Mouse (Mus musculus) forebrain, embryonic 16.5 days (tissue): ENCODE measurements around the gene Tmem163. TPM values are rescaled to one million over a fixed set of nuclear protein-coding genes. Genes with fewer than 3 reads are reported as not detected.

Source experiments
- ATAC-seq: fragments of 200-750 bp; cut with Nextera tagmentation; 2 replicates; pipeline ENCODE4 v1.8.0; 2017; ENCODE audit warnings: mild to moderate bottlenecking, moderate library complexity
- H3K27ac ChIP-seq: fragments of 300-500 bp; sonication (generic); 2 replicates; pipeline ENCODE4 v1.5.1; 2014; ENCODE audit warnings: low read length, control low read depth
- H3K27me3 ChIP-seq: fragments of 300-500 bp; sonication (generic); replicated peaks from 2 replicates; pipeline ENCODE4 v1.6.1; 2014; ENCODE audit warnings: low read length; ENCODE audit not compliant: control insufficient read depth, insufficient read depth
- H3K36me3 ChIP-seq: fragments of 300-500 bp; sonication (generic); 2 replicates; pipeline ENCODE4 v1.6.1; 2014; ENCODE audit not compliant: control insufficient read depth, insufficient read depth
- H3K4me1 ChIP-seq: fragments of 300-500 bp; sonication (generic); replicated peaks from 2 replicates; pipeline ENCODE4 v1.6.1; 2014; ENCODE audit warnings: low read length; ENCODE audit not compliant: control insufficient read depth, insufficient read depth
- H3K4me2 ChIP-seq: fragments of 300-500 bp; sonication (generic); 2 replicates; pipeline ENCODE4 v1.6.1; 2014; ENCODE audit warnings: mild to moderate bottlenecking, low read length, control low read depth
- H3K4me3 ChIP-seq: fragments of 300-500 bp; sonication (generic); replicated peaks from 2 replicates; pipeline ENCODE4 v1.5.1; 2014; ENCODE audit warnings: mild to moderate bottlenecking, low read length, control low read depth
- H3K9ac ChIP-seq: fragments of 300-500 bp; sonication (generic); replicated peaks from 2 replicates; pipeline ENCODE4 v1.6.1; 2014; ENCODE audit warnings: low read depth, low read length, control low read depth
- H3K9me3 ChIP-seq: fragments of 300-500 bp; sonication (generic); 2 replicates; pipeline ENCODE4 v1.6.1; 2016; ENCODE audit warnings: low read length; ENCODE audit not compliant: control insufficient read depth
- WGBS: fragments of 180-500 bp; shearing (Covaris S2); extraction: QIAGEN DNeasy Blood & Tissue Kit; methylation state at CpG from one replicate; pipeline ENCODE4 v1.1.7; 2014; 5-methylcytosine and 5-hydroxymethylcytosine counted together
- polyA plus RNA-seq: library from polyadenylated mRNA; unstranded; fragments of >200 nt; fragmentation: Nextera tagmentation; extraction: Ambion mirVana; gene quantifications from 2 replicates; pipeline ENCODE4 v1.2.1, GENCODE M21; 2015

Gene Tmem163
- polyA plus RNA-seq, 1 experiment from 2014 or later = 23.1 TPM

GRCm38 (mm10) chr1:127555822-127556485 is 123.4 kb downstream of the Tmem163 start:
- Histone ChIP-seq H3K36me3 (0 out of 2 replicates have a peak, but pooled peaks cover 2% of the 10 kb centered on the region), H3K27ac (peak overlapping the region; percentile 29), H3K9ac (no peak overlapping the region), H3K9me3 (0 out of 2 replicates have a peak, but pooled peaks cover 3% of the 10 kb centered on the region), H3K4me1 (0 out of 2 replicates have a peak, but pooled peaks cover 2% of the 10 kb centered on the region), H3K27me3 (no peaks in the 10 kb centered on the region), H3K4me2 (no peak overlapping the region), H3K4me3 (no peak overlapping the region)
- ATAC-seq = peak; percentile 85
- 41% methylated on average over 6 of the region's 6 CpGs for WGBS

DNA sequence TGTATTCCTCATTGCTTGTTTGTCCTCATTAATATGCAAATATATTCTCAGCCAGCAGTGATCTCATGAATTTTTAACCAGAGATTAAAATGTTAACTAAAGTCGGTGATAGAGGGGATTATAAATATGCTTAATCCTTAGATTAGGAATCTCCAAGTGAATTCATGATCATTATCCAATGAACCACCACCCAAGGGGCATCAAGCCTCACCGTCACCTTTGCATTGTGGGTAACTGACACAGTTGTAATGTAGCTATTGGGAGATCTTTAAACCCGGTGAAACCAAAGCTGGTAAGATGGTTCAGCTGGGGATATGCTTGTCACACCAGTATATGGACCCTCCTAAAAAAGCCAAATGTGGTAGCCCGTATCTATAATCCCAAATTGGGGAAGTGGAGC is 131.3 kb downstream of the Tmem163 start:
- Histone ChIP-seq H3K4me3 (no peak overlapping the region), H3K4me2 (no peak overlapping the region), H3K27me3 (no peaks in the 10 kb centered on the region), H3K4me1 (no peaks in the 10 kb centered on the region), H3K27ac (no peak overlapping the region), H3K9ac (no peak overlapping the region), H3K9me3 (no peaks in the 10 kb centered on the region), H3K36me3 (no peaks in the 10 kb centered on the region)
- ATAC-seq = peak; percentile 20; the same call in 1 of the 2 replicates
- WGBS = 30% methylated on average over 4 of the region's 4 CpGs

GRCm38 (mm10) chr1:127542756-127543155 is 136.6 kb downstream of the Tmem163 start:
- no peak overlapping the region for H3K27ac ChIP-seq
- peaks cover 4% of the 10 kb centered on the region; the same call in 1 of the 2 replicates for H3K27me3 ChIP-seq
- 11% methylated on average over 1 of the region's 1 CpGs for WGBS
- H3K4me2 ChIP-seq = no peak overlapping the region
- H3K4me3 ChIP-seq = no peak overlapping the region
- H3K9ac ChIP-seq = no peak overlapping the region
- H3K9me3 ChIP-seq = no peaks in the 10 kb centered on the region
- peaks cover 1% of the 10 kb centered on the region for H3K4me1 ChIP-seq
- no peaks in the 10 kb centered on the region for H3K36me3 ChIP-seq
- ATAC-seq = no peak

DNA sequence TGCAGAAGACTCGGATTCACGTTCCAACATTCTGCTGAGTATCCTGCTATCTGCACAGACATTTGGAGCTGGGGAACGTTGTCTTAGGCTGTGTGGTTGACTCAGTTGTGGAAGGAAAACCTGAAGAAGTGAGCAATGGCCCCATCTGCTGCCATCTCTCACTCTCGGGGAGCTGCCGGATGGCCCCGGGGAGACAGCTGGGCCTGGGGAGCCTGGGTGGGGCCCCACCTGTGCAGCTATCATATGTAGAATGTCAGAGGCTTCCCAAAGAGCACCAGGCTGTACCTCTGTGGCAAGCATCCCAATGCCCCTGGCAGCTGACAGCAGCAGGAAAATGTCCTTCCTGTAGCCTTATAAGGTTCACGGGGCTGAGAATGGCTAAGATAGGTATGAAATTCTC is 137.4 kb downstream of the Tmem163 start:
- ATAC-seq = no peak
- no peak overlapping the region for H3K4me2 ChIP-seq
- H3K36me3 ChIP-seq = no peaks in the 10 kb centered on the region
- H3K4me1 ChIP-seq = peaks cover 10% of the 10 kb centered on the region
- WGBS = 68% methylated on average over 7 of the region's 7 CpGs
- peaks cover 4% of the 10 kb centered on the region; the same call in 1 of the 2 replicates for H3K27me3 ChIP-seq
- H3K9ac ChIP-seq = no peak overlapping the region
- H3K4me3 ChIP-seq = no peak overlapping the region
- H3K27ac ChIP-seq = no peak overlapping the region
- no peaks in the 10 kb centered on the region for H3K9me3 ChIP-seq

DNA sequence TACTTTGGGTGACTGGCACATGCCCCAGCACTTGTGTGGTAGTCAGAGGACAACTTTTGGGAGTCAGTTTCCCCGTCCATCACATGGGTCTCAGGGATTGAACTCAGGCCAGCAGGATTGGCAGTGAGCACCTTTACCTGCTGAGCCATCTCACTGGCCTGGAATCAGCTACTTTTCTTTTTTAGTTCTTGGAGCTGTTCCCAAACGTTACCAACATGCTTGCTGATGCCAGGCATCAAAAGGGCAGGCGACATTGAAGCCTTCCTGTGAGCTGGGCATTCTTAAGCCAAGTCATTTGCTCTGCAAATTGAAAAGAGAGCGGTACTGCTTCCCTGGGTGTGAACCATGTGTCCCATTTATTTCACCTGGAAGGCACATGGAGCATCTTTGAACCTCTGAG is 137.8 kb downstream of the Tmem163 start:
- 67% methylated on average over 4 of the region's 4 CpGs for WGBS
- H3K9me3 ChIP-seq = no peaks in the 10 kb centered on the region
- H3K4me3 ChIP-seq = no peak overlapping the region
- peaks cover 14% of the 10 kb centered on the region for H3K4me1 ChIP-seq
- no peak overlapping the region for H3K9ac ChIP-seq
- no peak for ATAC-seq
- H3K36me3 ChIP-seq = no peaks in the 10 kb centered on the region
- H3K4me2 ChIP-seq = no peak overlapping the region
- H3K27ac ChIP-seq = no peak overlapping the region
- peaks cover 4% of the 10 kb centered on the region; the same call in 1 of the 2 replicates for H3K27me3 ChIP-seq

DNA sequence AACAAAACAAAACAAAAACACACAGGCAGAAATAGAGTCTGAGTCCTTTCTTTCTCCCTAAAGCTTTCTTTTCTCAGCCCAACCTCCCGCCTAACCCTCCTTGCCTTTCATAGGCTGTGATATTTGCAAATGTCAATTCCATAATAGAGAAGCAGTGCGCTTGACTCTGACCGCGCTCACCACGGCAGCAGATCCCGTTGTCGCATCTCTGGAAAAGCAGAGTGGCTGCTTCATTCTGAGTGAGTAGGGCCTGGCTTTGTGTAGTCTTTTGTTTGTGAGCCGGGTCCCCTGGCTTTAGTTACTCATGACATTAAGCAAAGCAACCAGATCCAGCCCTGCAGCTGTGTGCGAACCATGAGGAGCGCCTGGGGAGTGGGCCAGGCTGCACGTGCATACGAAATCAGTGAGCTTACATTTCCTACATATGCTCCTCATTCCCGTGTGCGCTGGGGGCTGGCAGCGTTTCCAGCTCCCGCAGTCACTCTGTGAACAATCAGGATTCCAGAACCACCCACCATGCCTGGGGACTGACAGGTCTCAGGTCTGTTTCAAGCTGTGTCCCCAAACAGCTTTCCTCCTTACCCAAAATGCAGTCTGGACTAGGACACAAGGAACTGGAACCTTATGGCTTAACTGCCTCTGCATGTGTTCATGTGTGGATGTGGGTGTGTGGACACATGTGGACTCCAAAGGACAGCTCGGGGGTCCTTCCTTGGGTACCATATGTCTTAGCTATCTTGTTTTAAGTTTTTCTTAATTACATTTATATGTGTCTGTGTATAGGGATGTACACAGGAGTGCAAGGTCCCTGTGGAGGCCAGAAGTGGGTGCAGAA is 141.9 kb downstream of the Tmem163 start:
- peak overlapping the region; percentile 47 for H3K4me2 ChIP-seq
- peak overlapping the region; percentile 31 for H3K27ac ChIP-seq
- no peaks in the 10 kb centered on the region for H3K36me3 ChIP-seq
- 4% methylated on average over 17 of the region's 17 CpGs for WGBS
- ATAC-seq = peak; percentile 90
- peaks cover 18% of the 10 kb centered on the region for H3K27me3 ChIP-seq
- H3K4me1 ChIP-seq = peaks cover 16% of the 10 kb centered on the region
- peak overlapping the region; percentile 17 for H3K4me3 ChIP-seq
- no peaks in the 10 kb centered on the region for H3K9me3 ChIP-seq
- H3K9ac ChIP-seq = peak overlapping the region; percentile 24

DNA sequence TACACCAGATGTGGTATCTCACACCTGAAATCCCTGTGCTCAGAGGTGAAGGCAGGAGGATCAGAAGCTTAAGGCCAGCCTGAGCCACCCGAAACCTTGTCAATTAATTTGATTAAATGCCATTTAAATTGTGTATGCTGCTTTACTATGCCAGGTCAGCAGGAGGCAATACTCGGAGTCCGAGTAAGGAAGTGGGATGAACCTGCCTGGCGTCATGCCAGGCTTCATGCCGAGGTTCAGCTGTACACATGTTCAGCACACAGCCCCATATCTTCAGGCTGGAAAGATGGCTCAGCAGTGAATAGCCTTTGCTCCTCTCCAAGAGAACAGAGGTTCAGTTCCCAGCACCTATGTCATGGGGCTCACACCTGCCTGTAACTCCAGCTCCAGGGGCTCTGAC is 142.9 kb downstream of the Tmem163 start:
- H3K27ac ChIP-seq = no peak overlapping the region
- peaks cover 18% of the 10 kb centered on the region for H3K27me3 ChIP-seq
- 29% methylated on average over 5 of the region's 5 CpGs for WGBS
- no peaks in the 10 kb centered on the region for H3K36me3 ChIP-seq
- peaks cover 19% of the 10 kb centered on the region for H3K4me1 ChIP-seq
- peak overlapping the region; percentile 47; the same call in 1 of the 2 replicates for H3K4me2 ChIP-seq
- H3K9me3 ChIP-seq = no peaks in the 10 kb centered on the region
- no peak overlapping the region for H3K4me3 ChIP-seq
- no peak overlapping the region for H3K9ac ChIP-seq
- ATAC-seq = no peak

DNA sequence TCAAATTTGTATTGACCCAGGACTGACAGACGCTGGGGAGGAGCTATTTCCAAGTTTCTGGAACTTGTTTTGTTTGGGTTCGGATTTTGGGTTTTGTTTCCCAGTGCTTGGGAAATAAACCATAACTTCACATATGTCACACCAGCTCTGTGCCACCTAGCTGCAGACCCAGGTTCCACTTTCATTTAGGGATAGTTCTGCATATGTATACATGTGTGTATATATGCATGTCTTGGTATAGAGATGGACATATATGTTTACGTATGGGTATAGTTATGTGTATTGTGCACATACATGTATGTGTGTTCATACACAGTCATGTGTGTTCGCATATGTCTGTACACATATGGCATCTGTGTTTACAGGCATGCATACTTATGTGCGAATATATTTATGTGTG is 147.6 kb downstream of the Tmem163 start:
- 47% methylated on average over 5 of the region's 5 CpGs for WGBS
- H3K9ac ChIP-seq = no peak overlapping the region
- H3K9me3 ChIP-seq = no peaks in the 10 kb centered on the region
- no peak overlapping the region for H3K4me3 ChIP-seq
- H3K4me1 ChIP-seq = peaks cover 16% of the 10 kb centered on the region
- H3K27ac ChIP-seq = peak overlapping the region; percentile 72
- peak overlapping the region; percentile 25 for H3K4me2 ChIP-seq
- H3K36me3 ChIP-seq = no peaks in the 10 kb centered on the region
- peaks cover 30% of the 10 kb centered on the region for H3K27me3 ChIP-seq
- ATAC-seq = no peak

DNA sequence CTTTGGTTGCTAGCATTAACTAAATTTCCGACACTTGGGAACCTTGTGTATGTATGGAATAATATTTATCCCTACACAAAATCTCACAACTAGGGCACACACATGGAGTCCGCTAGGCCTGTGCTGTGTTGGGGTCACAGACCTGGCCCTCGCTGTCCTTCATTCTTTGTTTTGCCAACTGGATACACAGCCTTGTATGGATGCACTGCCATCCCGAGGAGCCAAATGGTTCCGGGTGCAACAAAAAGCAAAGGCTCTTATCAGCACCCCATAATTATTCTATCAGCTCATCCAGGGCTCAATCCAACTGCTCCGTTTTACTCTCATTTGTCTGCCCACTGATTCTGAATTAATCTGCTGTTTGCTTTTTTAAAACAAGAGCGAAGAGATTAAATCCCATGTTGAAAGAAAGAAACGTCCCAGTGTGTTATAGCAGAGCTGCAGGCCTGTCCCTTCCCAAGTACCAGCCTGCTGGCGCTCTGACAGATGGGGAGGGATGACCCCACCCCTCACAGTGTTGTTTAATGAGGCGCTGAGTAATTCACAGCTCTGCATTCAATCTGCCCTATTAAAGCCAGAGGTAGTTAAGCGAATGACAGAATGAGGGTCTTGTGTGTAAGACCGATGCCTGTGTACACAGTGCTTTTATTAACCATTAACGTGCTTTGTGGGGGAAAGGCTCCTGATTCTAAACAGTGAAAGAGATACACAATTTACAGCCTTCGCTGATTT is 148.3 kb downstream of the Tmem163 start:
- Histone ChIP-seq H3K9ac (no peak overlapping the region), H3K27me3 (peaks cover 29% of the 10 kb centered on the region), H3K27ac (peak overlapping the region; percentile 72), H3K4me3 (no peak overlapping the region), H3K4me1 (peaks cover 11% of the 10 kb centered on the region), H3K36me3 (no peaks in the 10 kb centered on the region), H3K9me3 (no peaks in the 10 kb centered on the region), H3K4me2 (peak overlapping the region; percentile 25)
- 7% methylated on average over 14 of the region's 14 CpGs for WGBS
- peak; percentile 98 for ATAC-seq
